17 mouse cellular contexts compared by ENCODE assay signal in the genomic region with DNA sequence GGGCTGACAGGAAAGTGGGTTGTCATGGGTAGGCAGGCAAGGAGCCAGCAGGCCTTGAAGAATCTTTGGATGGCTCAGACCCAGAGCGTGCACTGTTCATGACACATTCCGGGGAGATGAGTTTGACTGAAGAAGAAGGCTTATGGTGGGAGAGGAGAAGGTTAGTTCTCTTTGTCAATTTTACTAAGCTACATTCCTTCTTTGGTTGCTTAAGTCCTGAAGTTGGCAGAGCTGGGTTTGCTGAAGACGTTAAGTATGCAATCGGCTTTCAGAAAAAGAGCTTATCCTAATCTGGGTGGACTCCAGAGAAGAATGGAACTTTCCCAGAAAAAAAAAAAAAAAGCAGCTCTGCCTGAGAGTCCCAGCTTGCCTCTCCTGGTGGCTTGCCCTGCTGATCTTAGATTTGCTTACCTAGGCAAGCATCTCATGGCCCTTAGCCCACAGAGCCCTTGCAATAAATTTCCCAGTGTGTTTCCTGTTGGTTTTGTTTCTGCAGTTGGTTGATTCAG. TPM values are rescaled to one million over a fixed set of nuclear protein-coding genes. Genes with fewer than 3 reads are reported as not detected.
DNase-seq lines count a peak whose midpoint lies in the region; ATAC-seq and TF ChIP-seq lines count a peak whose summit lies in the region.
"Had no signal": no experiment of that assay in that cellular context is flagged by ENCODE, and none has a peak within 500 bp of the region (broad histone marks: within the 10 kb centered on the region; RNA-seq: fewer than 3 reads in every experiment).

No protein-coding gene starts in this region.

- POLR2A ChIA-PET in Patski (lab: Charles Lee), result interaction anchor here (0.9 kb wide), 1 partner anchor 14 kb away, joined by 3 read pairs; no protein-coding TSS in a partner anchor

- TF ChIP-seq CTCF in kidney, adult 2 months (conservative IDR thresholded peaks at IDR 0.05; ENCODE audit: insufficient read depth, insufficient read length, low read depth, low read length), result no peak
- no peak for TF ChIP-seq CTCF in Patski (IDR thresholded peaks at IDR 0.05)
- no peak for TF ChIP-seq CTCF in embryonic fibroblast, embryonic 13.5 days (IDR thresholded peaks at IDR 0.05; ENCODE audit: borderline replicate concordance, insufficient read depth, low read length)

- no peak for TF ChIP-seq POLR2A in kidney, adult 2 months (IDR thresholded peaks at IDR 0.05; ENCODE audit: low read depth, low read length)
- TF ChIP-seq POLR2A in embryonic fibroblast, embryonic 13.5 days (IDR thresholded peaks at IDR 0.05; ENCODE audit: low read depth, low read length), result no peak

- H3K4me3 ChIP-seq in kidney, adult 2 months (ENCODE audit: insufficient read depth, low read depth, low read length), result no peak overlapping the region
- no peak overlapping the region for H3K4me3 ChIP-seq in kidney, embryonic 16.5 days (ENCODE audit: low read length)
- no peak overlapping the region for H3K4me3 ChIP-seq in embryonic fibroblast, embryonic 13.5 days (ENCODE audit: insufficient read depth, low read length)
- H3K4me3 ChIP-seq: embryonic facial prominence, embryonic 12.5 days; forebrain, embryonic 13.5 days; heart, embryonic 13.5 days; limb, embryonic 10.5 days; liver, embryonic 13.5 days; neural tube, embryonic 13.5 days had no signal

- H3K4me2 ChIP-seq in kidney, embryonic 16.5 days (replicated peaks; ENCODE audit: low read depth, low read length), result no peak overlapping the region
- H3K4me2 ChIP-seq: embryonic facial prominence, embryonic 12.5 days; forebrain, embryonic 13.5 days; heart, embryonic 13.5 days; liver, embryonic 13.5 days; neural tube, embryonic 13.5 days had no signal

- no peak overlapping the region for H3K9ac ChIP-seq in kidney, embryonic 16.5 days (replicated peaks; ENCODE audit: low read length)
- H3K9ac ChIP-seq: embryonic facial prominence, embryonic 12.5 days; forebrain, embryonic 13.5 days; heart, embryonic 13.5 days; liver, embryonic 13.5 days; neural tube, embryonic 13.5 days had no signal

- peak; percentile 84 for DNase-seq in kidney, adult 2 months
- peak; percentile 35 for DNase-seq in Patski (ENCODE audit: low read depth, low spot score)
- peak; percentile 62 to 72 for DNase-seq in kidney, postnatal 36 days
- no peak for DNase-seq in cerebellum, adult 9-11 months
- DNase-seq in spleen, adult 18-20 months, result no peak
- DNase-seq: cerebellum, postnatal 14 days; gastrocnemius, postnatal 10 days; liver, embryonic 13.5 days had no signal

- no peaks in the 10 kb centered on the region for H3K27me3 ChIP-seq in kidney, adult 2 months (replicated peaks; ENCODE audit: control insufficient read depth, insufficient read depth, low read length)
- H3K27me3 ChIP-seq in kidney, embryonic 16.5 days (ENCODE audit: insufficient read depth, low read length), result no peaks in the 10 kb centered on the region
- no peaks in the 10 kb centered on the region for H3K27me3 ChIP-seq in Patski
- H3K27me3 ChIP-seq: CH12.LX; embryonic facial prominence, embryonic 12.5 days; forebrain, embryonic 13.5 days; heart, embryonic 13.5 days; liver, embryonic 13.5 days; neural tube, embryonic 13.5 days had no signal

- peaks cover 22% of the 10 kb centered on the region for H3K4me1 ChIP-seq in kidney, adult 2 months (ENCODE audit: control insufficient read depth, insufficient read depth, low read length)
- no peaks in the 10 kb centered on the region for H3K4me1 ChIP-seq in kidney, embryonic 16.5 days (ENCODE audit: insufficient read depth, low read length)
- 0 out of 2 replicates have a peak, but pooled peaks cover 2% of the 10 kb centered on the region for H3K4me1 ChIP-seq in embryonic fibroblast, embryonic 13.5 days (ENCODE audit: control insufficient read depth, insufficient read depth, low read length)
- H3K4me1 ChIP-seq: embryonic facial prominence, embryonic 12.5 days; limb, embryonic 10.5 days; liver, embryonic 13.5 days; neural tube, embryonic 13.5 days had no signal

- peak overlapping the region; percentile 75 for H3K27ac ChIP-seq in kidney, adult 2 months (ENCODE audit: insufficient read depth, low read depth, low read length)
- no peak overlapping the region for H3K27ac ChIP-seq in kidney, embryonic 16.5 days (ENCODE audit: low read length)
- H3K27ac ChIP-seq in embryonic fibroblast, embryonic 13.5 days (ENCODE audit: insufficient read depth, low read length), result peak overlapping the region; percentile 16; the same call in 1 of the 2 replicates
- H3K27ac ChIP-seq: embryonic facial prominence, embryonic 12.5 days; forebrain, embryonic 13.5 days; heart, embryonic 13.5 days; limb, embryonic 10.5 days; liver, embryonic 13.5 days; neural tube, embryonic 13.5 days had no signal

- CTCF ChIA-PET in Patski (lab: Charles Lee), result interaction anchor here (1.5 to 2.2 kb wide), 3 partner anchors 14 to 33 kb away, joined by 3 to 6 read pairs (median 5); no protein-coding TSS in a partner anchor

- H3K9me3 ChIP-seq in kidney, embryonic 16.5 days (ENCODE audit: low read length), result no peaks in the 10 kb centered on the region
- H3K9me3 ChIP-seq: embryonic facial prominence, embryonic 12.5 days; forebrain, embryonic 13.5 days; heart, embryonic 13.5 days; limb, embryonic 10.5 days; liver, embryonic 13.5 days; neural tube, embryonic 13.5 days had no signal

- no peaks in the 10 kb centered on the region for H3K36me3 ChIP-seq in kidney, adult 2 months (ENCODE audit: control insufficient read depth, insufficient read depth, low read length)
- no peaks in the 10 kb centered on the region for H3K36me3 ChIP-seq in kidney, embryonic 16.5 days (ENCODE audit: insufficient read depth, low read length)
- H3K36me3 ChIP-seq: embryonic facial prominence, embryonic 12.5 days; heart, embryonic 13.5 days; limb, embryonic 10.5 days; liver, embryonic 13.5 days; neural tube, embryonic 13.5 days had no signal

- 34% methylated on average over 4 of the region's 4 CpGs for WGBS in kidney, adult 2 months
- WGBS in kidney, embryonic 16.5 days, result 70% methylated on average over 4 of the region's 4 CpGs

- ATAC-seq in kidney, embryonic 16.5 days (ENCODE audit: low FRiP score, low TSS enrichment), result no peak
- peak; percentile 57 for ATAC-seq in Patski
- ATAC-seq: forebrain, embryonic 13.5 days had no signal

- in situ Hi-C loops in Patski (cut with MboI; ENCODE audit: low pct_unique_long_range_greater_than_20kb), result no loop called here

RNA-seq across cellular contexts. Expression of a gene that starts 18.8 kb away (rescaled TPM):
- 68.9 and 77.1 TPM in 2 replicates for polyA plus RNA-seq in kidney, adult 2 months (2012; rRNA removed)
- polyA plus RNA-seq in kidney, embryonic 16.5 days (2015; fragmentation: Nextera tagmentation; extraction: Ambion mirVana), result 5.2 and 5.5 TPM in 2 replicates
- polyA plus RNA-seq in Patski (2021), result 0.42 TPM
- polyA plus RNA-seq in embryonic fibroblast, embryonic 13.5 days (2011; ENCODE audit: insufficient read length, low read depth, missing spikeins), result 1.0 and 2.0 TPM in 2 replicates

RNA-seq across cellular contexts. Expression of a gene that starts 59.3 kb away (rescaled TPM):
- 1.0 and 2.5 TPM in 2 replicates for polyA plus RNA-seq in kidney, adult 2 months (2012; rRNA removed)
- polyA plus RNA-seq in kidney, embryonic 16.5 days (2015; fragmentation: Nextera tagmentation; extraction: Ambion mirVana), result 4.9 and 7.5 TPM in 2 replicates
- not detected for polyA plus RNA-seq in Patski (2021)
- polyA plus RNA-seq in embryonic fibroblast, embryonic 13.5 days (2011; ENCODE audit: insufficient read length, low read depth, missing spikeins), result not detected in 2 replicates
- polyA plus RNA-seq: forebrain, embryonic 13.5 days; spleen, adult 2 months had no signal

Comparison
In these comparisons a context has a peak if more than half of its experiments do, and no peak if none do; other contexts are left out.
1. RNA of a gene that starts 18.8 kb away (polyA plus RNA-seq): 68.9 to 77.1 TPM in kidney, adult 2 months; 5.2 to 5.5 TPM in kidney, embryonic 16.5 days, 1.0 to 2.0 TPM in embryonic fibroblast, embryonic 13.5 days and 0.42 TPM in Patski (single experiment); every median in the first group is over 10 times any median in the second.
2. DNase-seq: peak in kidney, adult 2 months (single experiment), Patski (single experiment) and kidney, postnatal 36 days (2 of 2); none in cerebellum, adult 9-11 months (single experiment) and spleen, adult 18-20 months (0 of 2).